ENCODE assay signal across 22 mouse cellular contexts in the genomic region with DNA sequence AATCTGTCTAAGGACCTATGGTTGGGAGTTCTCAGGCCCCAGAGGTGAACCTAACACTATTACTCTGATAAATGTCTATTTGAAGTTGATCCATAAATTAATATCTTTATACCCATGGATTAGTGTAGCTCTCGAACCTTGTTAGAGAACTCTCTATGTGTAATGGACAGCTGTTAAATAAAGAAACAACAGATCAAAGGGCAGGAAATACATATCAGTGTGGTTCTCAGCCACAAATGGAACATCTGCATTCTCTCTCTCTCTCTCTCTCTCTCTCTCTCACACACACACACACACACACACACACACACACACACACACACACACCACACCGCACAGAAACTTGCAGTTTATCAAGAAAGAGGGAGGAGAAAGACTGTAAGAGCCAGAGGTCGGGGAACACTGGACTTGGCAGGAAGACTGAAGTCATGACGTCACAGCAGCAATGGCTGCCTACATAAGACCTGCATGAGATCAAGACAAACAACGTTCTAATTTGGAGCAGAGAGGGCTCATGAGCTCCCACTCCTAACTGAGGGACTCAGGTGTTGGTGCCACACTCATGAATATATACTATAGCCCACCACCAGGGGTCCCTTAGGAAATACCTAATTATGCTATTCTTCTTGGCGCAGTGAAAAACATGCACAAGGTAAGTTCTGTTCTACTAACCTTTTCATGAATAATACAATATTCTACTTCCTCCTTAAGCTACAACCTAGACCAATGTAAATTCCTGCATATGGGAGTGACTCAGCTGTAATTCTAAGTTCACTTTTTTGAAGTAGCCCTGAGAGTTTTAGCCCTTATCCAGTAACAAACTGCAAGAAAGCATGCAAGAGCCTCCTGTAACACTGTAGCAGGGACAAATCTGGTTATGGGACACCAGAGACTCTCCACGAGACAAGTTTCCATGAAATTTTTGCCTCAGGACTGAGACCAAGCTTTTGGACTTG. TPM values are rescaled to one million over a fixed set of nuclear protein-coding genes. Genes with fewer than 3 reads are reported as not detected.
DNase-seq lines count a peak whose midpoint lies in the region; ATAC-seq and TF ChIP-seq lines count a peak whose summit lies in the region.
"Had no signal": no experiment of that assay in that cellular context is flagged by ENCODE, and none has a peak within 500 bp of the region (broad histone marks: within the 10 kb centered on the region; RNA-seq: fewer than 3 reads in every experiment).

No protein-coding gene starts in this region.

- H3K4me3 ChIP-seq in forebrain, embryonic 11.5 days (ENCODE audit: low read depth, low read length), result no peak overlapping the region
- no peak overlapping the region for H3K4me3 ChIP-seq in forebrain, embryonic 14.5 days (ENCODE audit: low read depth, low read length)
- no peak overlapping the region for H3K4me3 ChIP-seq in thymus, adult 2 months (ENCODE audit: control insufficient read depth, insufficient read depth, low read length)
- H3K4me3 ChIP-seq in hindbrain, embryonic 13.5 days, result no peak overlapping the region
- H3K4me3 ChIP-seq: embryonic facial prominence, embryonic 13.5 days; forebrain, embryonic 10.5 days; limb, embryonic 12.5 days; myocyte had no signal

- peak; percentile 18; the same call in 1 of the 2 replicates for ATAC-seq in forebrain, embryonic 11.5 days (replicated peaks; ENCODE audit: low FRiP score)
- no peak for ATAC-seq in forebrain, embryonic 14.5 days
- peak; percentile 82 for ATAC-seq in activated CD4-positive, CD25-positive, alpha-beta regulatory T cell, adult 4 months
- no peak for ATAC-seq in hindbrain, embryonic 13.5 days (ENCODE audit: low FRiP score)
- ATAC-seq: liver, postnatal 0 days; Patski had no signal

- H3K36me3 ChIP-seq in forebrain, embryonic 11.5 days (ENCODE audit: control insufficient read depth, insufficient read depth, low read length), result no peaks in the 10 kb centered on the region
- no peaks in the 10 kb centered on the region for H3K36me3 ChIP-seq in forebrain, embryonic 14.5 days (ENCODE audit: control insufficient read depth, insufficient read depth, low read length)
- H3K36me3 ChIP-seq in thymus, adult 2 months (ENCODE audit: control insufficient read depth, insufficient read depth, low read length), result no peaks in the 10 kb centered on the region
- H3K36me3 ChIP-seq in hindbrain, embryonic 13.5 days, result no peaks in the 10 kb centered on the region
- H3K36me3 ChIP-seq: embryonic facial prominence, embryonic 13.5 days; forebrain, embryonic 10.5 days; limb, embryonic 12.5 days had no signal

- no peak for DNase-seq in forebrain, embryonic 11.5 days (ENCODE audit: low spot score)
- no peak for DNase-seq in forebrain, embryonic 14.5 days (ENCODE audit: low spot score)
- peak; percentile 8 for DNase-seq in thymus, adult 2 months
- no peak for DNase-seq in thymus, postnatal 10 days (ENCODE audit: low spot score in 2 of 2)
- DNase-seq in naive thymus-derived CD4-positive, alpha-beta T cell, adult 2 months (ENCODE audit: low read depth), result peak; percentile 65
- no peak for DNase-seq in heart, postnatal 10 days
- DNase-seq: adrenal gland, postnatal 10 days; cerebellum, postnatal 36 days; heart, postnatal 4 days; kidney, postnatal 25 days; layer of hippocampus, postnatal 36 days; liver, postnatal 0 days; right cerebral cortex, postnatal 14 days had no signal

- intact Hi-C loops in heart, postnatal 10 days (cut with DNase I), result no loop called here

- WGBS in forebrain, embryonic 11.5 days, result 76% methylated on average over 7 of the region's 7 CpGs
- 73% methylated on average over 6 of the region's 7 CpGs for WGBS in forebrain, embryonic 14.5 days
- WGBS in thymus, adult 2 months, result 31% methylated on average over 7 of the region's 7 CpGs
- WGBS in hindbrain, embryonic 13.5 days, result 83% methylated on average over 7 of the region's 7 CpGs

- no peaks in the 10 kb centered on the region for H3K4me1 ChIP-seq in forebrain, embryonic 11.5 days (replicated peaks; ENCODE audit: control insufficient read depth, insufficient read depth, low read length)
- no peaks in the 10 kb centered on the region for H3K4me1 ChIP-seq in forebrain, embryonic 14.5 days (ENCODE audit: control insufficient read depth, insufficient read depth, low read length)
- H3K4me1 ChIP-seq in thymus, adult 2 months (replicated peaks; ENCODE audit: control insufficient read depth, insufficient read depth, low read length), result peaks cover 4% of the 10 kb centered on the region
- no peaks in the 10 kb centered on the region for H3K4me1 ChIP-seq in hindbrain, embryonic 13.5 days (replicated peaks)
- H3K4me1 ChIP-seq: embryonic facial prominence, embryonic 13.5 days; forebrain, embryonic 10.5 days; limb, embryonic 12.5 days had no signal

- TF ChIP-seq CTCF in thymus, adult 2 months (IDR thresholded peaks at IDR 0.05; ENCODE audit: borderline replicate concordance, control insufficient read depth, extremely low read depth, insufficient read depth, low read length, poor library complexity), result no peak

- no peak overlapping the region for H3K9ac ChIP-seq in forebrain, embryonic 11.5 days (ENCODE audit: low read length)
- no peak overlapping the region for H3K9ac ChIP-seq in forebrain, embryonic 14.5 days (ENCODE audit: low read length)
- no peak overlapping the region for H3K9ac ChIP-seq in hindbrain, embryonic 13.5 days
- H3K9ac ChIP-seq: embryonic facial prominence, embryonic 13.5 days; limb, embryonic 12.5 days; liver, postnatal 0 days had no signal

- H3K27ac ChIP-seq in forebrain, embryonic 11.5 days (ENCODE audit: low read depth, low read length), result no peak overlapping the region
- H3K27ac ChIP-seq in forebrain, embryonic 14.5 days (ENCODE audit: low read depth, low read length), result no peak overlapping the region
- H3K27ac ChIP-seq in thymus, adult 2 months (ENCODE audit: control insufficient read depth, insufficient read depth, low read length), result no peak overlapping the region
- no peak overlapping the region for H3K27ac ChIP-seq in hindbrain, embryonic 13.5 days
- H3K27ac ChIP-seq: embryonic facial prominence, embryonic 13.5 days; forebrain, embryonic 10.5 days; limb, embryonic 12.5 days had no signal

- TF ChIP-seq POLR2A in thymus, adult 2 months (IDR thresholded peaks at IDR 0.05; ENCODE audit: control insufficient read depth, extremely low read depth, insufficient read depth, low read length, poor library complexity), result no peak

- no peak overlapping the region for H3K4me2 ChIP-seq in forebrain, embryonic 11.5 days (ENCODE audit: low read depth, low read length, severe bottlenecking)
- no peak overlapping the region for H3K4me2 ChIP-seq in forebrain, embryonic 14.5 days (ENCODE audit: low read length)
- H3K4me2 ChIP-seq in hindbrain, embryonic 13.5 days, result no peak overlapping the region
- H3K4me2 ChIP-seq: embryonic facial prominence, embryonic 13.5 days; limb, embryonic 12.5 days had no signal

- no peaks in the 10 kb centered on the region for H3K9me3 ChIP-seq in forebrain, embryonic 11.5 days (ENCODE audit: control insufficient read depth, low read length)
- H3K9me3 ChIP-seq in forebrain, embryonic 14.5 days (replicated peaks; ENCODE audit: control insufficient read depth, low read length), result no peaks in the 10 kb centered on the region
- no peaks in the 10 kb centered on the region for H3K9me3 ChIP-seq in hindbrain, embryonic 13.5 days
- H3K9me3 ChIP-seq: embryonic facial prominence, embryonic 13.5 days; forebrain, embryonic 10.5 days; limb, embryonic 12.5 days had no signal

- no peaks in the 10 kb centered on the region for H3K27me3 ChIP-seq in forebrain, embryonic 11.5 days (ENCODE audit: control insufficient read depth, insufficient read depth, low read length)
- no peaks in the 10 kb centered on the region for H3K27me3 ChIP-seq in forebrain, embryonic 14.5 days (replicated peaks; ENCODE audit: control insufficient read depth, insufficient read depth, low read length)
- H3K27me3 ChIP-seq in thymus, adult 2 months (ENCODE audit: control insufficient read depth, insufficient read depth, low read length), result no peaks in the 10 kb centered on the region
- H3K27me3 ChIP-seq in hindbrain, embryonic 13.5 days, result no peaks in the 10 kb centered on the region
- H3K27me3 ChIP-seq: embryonic facial prominence, embryonic 13.5 days; limb, embryonic 12.5 days had no signal

RNA-seq across cellular contexts. Expression of gene Rgs7bp, which starts 12.4 kb away (rescaled TPM):
- polyA plus RNA-seq in forebrain, embryonic 11.5 days (2014; fragmentation: Nextera tagmentation; extraction: Ambion mirVana), result 1.4 and 1.6 TPM in 2 replicates
- polyA plus RNA-seq in forebrain, embryonic 14.5 days (2014; fragmentation: Nextera tagmentation; extraction: Ambion mirVana), result 2.0 and 3.7 TPM in 2 replicates
- polyA plus RNA-seq in thymus, adult 2 months (2012; rRNA removed), result 0.10 and 0.19 TPM in 2 replicates
- not detected for polyA plus RNA-seq in activated CD4-positive, CD25-positive, alpha-beta regulatory T cell, adult 4 months (2017; shearing (Covaris generic))
- polyA plus RNA-seq in hindbrain, embryonic 13.5 days (2015; fragmentation: Nextera tagmentation; extraction: Ambion mirVana), result 4.3 and 4.9 TPM in 2 replicates
- 1 to 10 TPM; 4.7 to 5.8 TPM for total RNA-seq in heart, postnatal 10 days (2021)
- polyA plus RNA-seq: Patski had no signal

RNA-seq across cellular contexts. Expression of gene 4933425L06Rik, which starts 14.8 kb away (rescaled TPM):
- not detected in 2 replicates for polyA plus RNA-seq in forebrain, embryonic 11.5 days (2014; fragmentation: Nextera tagmentation; extraction: Ambion mirVana)
- polyA plus RNA-seq in forebrain, embryonic 14.5 days (2014; fragmentation: Nextera tagmentation; extraction: Ambion mirVana), result not detected in 2 replicates
- polyA plus RNA-seq in thymus, adult 2 months (2012; rRNA removed), result not detected in 2 replicates
- polyA plus RNA-seq in activated CD4-positive, CD25-positive, alpha-beta regulatory T cell, adult 4 months (2017; shearing (Covaris generic)), result not detected
- not detected in 2 replicates for polyA plus RNA-seq in hindbrain, embryonic 13.5 days (2015; fragmentation: Nextera tagmentation; extraction: Ambion mirVana)
- not detected for total RNA-seq in heart, postnatal 10 days (2021)
- total RNA-seq: adrenal gland, postnatal 10 days; heart, postnatal 4 days; layer of hippocampus, postnatal 36 days had no signal
- polyA plus RNA-seq: embryonic facial prominence, embryonic 13.5 days; forebrain, embryonic 10.5 days; intestine, embryonic 14.5 days; limb, embryonic 12.5 days; liver, postnatal 0 days; myocyte; Patski; urinary bladder, adult 2 months had no signal

Comparison
In these comparisons a context has a peak if more than half of its experiments do, and no peak if none do; other contexts are left out.
1. ATAC-seq: peak in forebrain, embryonic 11.5 days (single experiment) and activated CD4-positive, CD25-positive, alpha-beta regulatory T cell, adult 4 months (single experiment); none in forebrain, embryonic 14.5 days (single experiment) and hindbrain, embryonic 13.5 days (single experiment).
2. DNase-seq: peak in thymus, adult 2 months (single experiment) and naive thymus-derived CD4-positive, alpha-beta T cell, adult 2 months (single experiment); none in forebrain, embryonic 11.5 days (single experiment), forebrain, embryonic 14.5 days (single experiment), thymus, postnatal 10 days (0 of 2) and heart, postnatal 10 days (0 of 2).